Mouse (Mus musculus) hindbrain, embryonic 14.5 days (tissue): Measurements from ENCODE around the gene Ffar1. TPM values are rescaled to one million over a fixed set of nuclear protein-coding genes. Genes with fewer than 3 reads are reported as not detected.

Source experiments
- ATAC-seq: fragments of 200-750 bp; cut with Nextera tagmentation; 2 replicates; pipeline ENCODE4 v1.8.0; 2017; ENCODE audit warnings: moderate number of reproducible peaks, mild to moderate bottlenecking, moderate TSS enrichment, moderate library complexity; ENCODE audit not compliant: low FRiP score
- DNase-seq: peaks from one replicate; pipeline ENCODE4 v3.0.0-alpha.2; 2015; ENCODE audit warnings: low spot score
- H3K27ac ChIP-seq: fragments of 300-500 bp; sonication (generic); 2 replicates; pipeline ENCODE4 v1.5.1; 2014; ENCODE audit warnings: mild to moderate bottlenecking, moderate library complexity
- H3K27me3 ChIP-seq: fragments of 300-500 bp; sonication (generic); 2 replicates; pipeline ENCODE4 v1.6.1; 2014; ENCODE audit warnings: mild to moderate bottlenecking, low read length, mixed read lengths; ENCODE audit not compliant: control insufficient read depth, insufficient read depth
- H3K36me3 ChIP-seq: fragments of 300-500 bp; sonication (generic); replicated peaks from 2 replicates; pipeline ENCODE4 v1.6.1; 2014; ENCODE audit not compliant: control insufficient read depth, insufficient read depth
- H3K4me1 ChIP-seq: fragments of 300-500 bp; sonication (generic); replicated peaks from 2 replicates; pipeline ENCODE4 v1.6.1; 2014; ENCODE audit warnings: antibody characterized with exemption, low read length, mixed read lengths; ENCODE audit not compliant: control insufficient read depth, insufficient read depth
- H3K4me2 ChIP-seq: fragments of 300-500 bp; sonication (generic); replicated peaks from 2 replicates; pipeline ENCODE4 v1.6.1; 2014; ENCODE audit warnings: mild to moderate bottlenecking, moderate library complexity
- H3K4me3 ChIP-seq: fragments of 300-500 bp; sonication (generic); replicated peaks from 2 replicates; pipeline ENCODE4 v1.5.1; 2014; ENCODE audit warnings: mild to moderate bottlenecking, low read length
- H3K9ac ChIP-seq: fragments of 300-500 bp; sonication (generic); 2 replicates; pipeline ENCODE4 v1.6.1; 2014
- H3K9me3 ChIP-seq: fragments of 300-500 bp; sonication (generic); 2 replicates; pipeline ENCODE4 v1.6.1; 2016; ENCODE audit warnings: low read length; ENCODE audit not compliant: control insufficient read depth
- WGBS: fragments of 180-500 bp; shearing (Covaris S2); extraction: QIAGEN DNeasy Blood & Tissue Kit; methylation state at CpG from one replicate; pipeline ENCODE4 v1.1.7; 2014; 5-methylcytosine and 5-hydroxymethylcytosine counted together
- polyA plus RNA-seq: library from polyadenylated mRNA; unstranded; fragments of >200 nt; fragmentation: Nextera tagmentation; extraction: Ambion mirVana; gene quantifications from 2 replicates; pipeline ENCODE4 v1.2.1, GENCODE M21; 2014

Ffar1 gene
- polyA plus RNA-seq, 1 experiment from 2014 or later, result not detected

DNA sequence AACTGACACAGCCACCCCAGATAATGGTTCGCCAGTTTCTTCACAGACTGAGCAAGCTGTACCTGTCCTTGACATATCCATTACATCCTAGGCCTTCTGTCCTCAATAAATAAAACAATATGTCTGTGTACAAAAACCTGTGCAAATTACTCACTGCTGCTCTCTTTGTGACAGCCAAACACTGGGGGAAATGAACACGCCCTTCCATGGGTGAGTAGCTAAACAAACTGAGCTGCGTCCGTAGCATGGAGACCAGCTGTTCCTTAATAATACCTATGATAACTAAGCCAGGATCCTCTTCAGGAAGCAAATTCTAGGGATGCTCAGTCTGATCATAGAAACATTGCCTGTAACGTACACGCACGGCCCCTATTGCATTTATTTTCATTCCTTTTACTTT is 27.4 kb upstream of the Ffar1 start:
- no peaks in the 10 kb centered on the region for H3K36me3 ChIP-seq
- no peaks in the 10 kb centered on the region for H3K9me3 ChIP-seq
- H3K27me3 ChIP-seq, result no peaks in the 10 kb centered on the region
- no peak overlapping the region for H3K9ac ChIP-seq
- no peaks in the 10 kb centered on the region for H3K4me1 ChIP-seq
- no peak for ATAC-seq
- 78% methylated on average over 7 of the region's 7 CpGs for WGBS
- DNase-seq, result no peak
- no peak overlapping the region for H3K4me3 ChIP-seq
- no peak overlapping the region for H3K27ac ChIP-seq
- H3K4me2 ChIP-seq, result no peak overlapping the region

- Histone ChIP-seq H3K9me3 (no peaks in the 10 kb centered on the region), H3K27ac (no peak overlapping the region), H3K4me1 (no peaks in the 10 kb centered on the region), H3K9ac (no peak overlapping the region), H3K27me3 (no peaks in the 10 kb centered on the region), H3K4me2 (no peak overlapping the region), H3K4me3 (no peak overlapping the region), H3K36me3 (no peaks in the 10 kb centered on the region)
- 91% methylated on average over 14 of the region's 14 CpGs for WGBS
- ATAC-seq (no peak), DNase-seq (no peak)
These were observed 26.3 kb upstream of the Ffar1 start for GRCm38 (mm10) chr7:30887568-30888188.

- no peaks in the 10 kb centered on the region for H3K9me3 ChIP-seq
- H3K4me2 ChIP-seq, result no peak overlapping the region
- H3K36me3 ChIP-seq, result no peaks in the 10 kb centered on the region
- H3K4me3 ChIP-seq, result no peak overlapping the region
- H3K9ac ChIP-seq, result no peak overlapping the region
- no peaks in the 10 kb centered on the region for H3K27me3 ChIP-seq
- no peak for ATAC-seq
- 92% methylated on average over 4 of the region's 4 CpGs for WGBS
- H3K4me1 ChIP-seq, result no peaks in the 10 kb centered on the region
- DNase-seq, result no peak
- H3K27ac ChIP-seq, result no peak overlapping the region
These were observed 25.5 kb upstream of the Ffar1 start for GRCm38 (mm10) chr7:30886852-30887251.

DNA sequence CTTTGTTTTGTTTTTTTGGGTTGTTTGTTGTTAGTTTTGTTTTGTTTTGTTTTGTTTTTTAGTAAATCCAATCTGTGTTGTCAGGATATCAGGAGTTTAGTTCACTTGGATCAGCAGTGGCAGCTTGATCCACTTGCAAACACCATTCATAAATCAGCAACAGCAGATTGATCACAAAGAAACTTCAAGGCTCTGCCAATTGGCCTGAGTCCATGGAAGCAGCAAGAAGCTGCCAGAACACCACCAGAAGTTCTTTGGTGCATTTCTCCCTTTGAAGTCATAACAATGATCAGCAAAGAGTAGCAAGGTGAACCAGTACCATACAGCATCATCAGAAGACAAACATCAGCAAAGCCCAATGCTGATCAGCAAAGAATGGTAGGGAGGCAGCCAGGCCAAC is 22.7 kb upstream of the Ffar1 start:
- H3K4me2 ChIP-seq, result no peak overlapping the region
- no peak overlapping the region for H3K27ac ChIP-seq
- ATAC-seq (no peak), DNase-seq (no peak)
- no peaks in the 10 kb centered on the region for H3K9me3 ChIP-seq
- H3K4me1 ChIP-seq, result no peaks in the 10 kb centered on the region
- H3K4me3 ChIP-seq, result no peak overlapping the region
- no peaks in the 10 kb centered on the region for H3K27me3 ChIP-seq
- no peak overlapping the region for H3K9ac ChIP-seq
- no peaks in the 10 kb centered on the region for H3K36me3 ChIP-seq

DNA sequence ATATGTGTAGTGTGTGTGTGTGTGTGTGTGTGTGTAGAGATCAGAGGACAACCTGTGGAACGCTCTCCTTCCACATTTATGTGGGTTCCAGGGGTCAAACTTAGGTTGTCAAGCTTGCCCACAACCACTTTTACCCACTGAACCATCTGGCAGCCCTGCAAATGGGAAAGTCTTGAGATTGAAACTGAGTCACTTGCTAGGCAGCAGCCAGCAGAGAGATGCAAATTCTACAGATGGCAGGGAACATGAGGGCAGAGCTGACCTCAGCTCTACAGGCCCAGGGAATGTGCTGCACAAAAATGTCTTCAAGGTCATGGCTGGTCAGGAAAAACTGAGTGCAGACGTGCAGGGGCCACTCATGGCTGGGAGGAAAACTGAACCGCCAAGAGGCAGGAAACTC is 20.0 kb upstream of the Ffar1 start:
- Histone ChIP-seq H3K9ac (no peak overlapping the region), H3K27me3 (no peaks in the 10 kb centered on the region), H3K36me3 (no peaks in the 10 kb centered on the region), H3K4me2 (no peak overlapping the region), H3K27ac (no peak overlapping the region), H3K9me3 (no peaks in the 10 kb centered on the region), H3K4me1 (no peaks in the 10 kb centered on the region), H3K4me3 (no peak overlapping the region)
- WGBS, result 90% methylated on average over 3 of the region's 3 CpGs
- DNase-seq, result no peak
- ATAC-seq, result no peak

- WGBS, result 73% methylated on average over 7 of the region's 7 CpGs
- no peaks in the 10 kb centered on the region for H3K9me3 ChIP-seq
- no peak within 1 kb of the TSS for H3K4me3 ChIP-seq
- H3K36me3 ChIP-seq, result no peaks in the 10 kb centered on the region
- ATAC-seq, result no peak
- no peak for DNase-seq
- H3K4me2 ChIP-seq, result no peak within 1 kb of the TSS
- H3K4me1 ChIP-seq, result no peaks in the 10 kb centered on the region
- H3K27me3 ChIP-seq, result no peaks in the 10 kb centered on the region
- no peak within 1 kb of the TSS for H3K27ac ChIP-seq
- H3K9ac ChIP-seq, result no peak within 1 kb of the TSS
These were observed 18.8 kb upstream of the Ffar1 start, which contains the start of gene Cd22 for GRCm38 (mm10) chr7:30880176-30880575. Gene Cd22 (minus strand): TSS chr7:30880342.

DNA sequence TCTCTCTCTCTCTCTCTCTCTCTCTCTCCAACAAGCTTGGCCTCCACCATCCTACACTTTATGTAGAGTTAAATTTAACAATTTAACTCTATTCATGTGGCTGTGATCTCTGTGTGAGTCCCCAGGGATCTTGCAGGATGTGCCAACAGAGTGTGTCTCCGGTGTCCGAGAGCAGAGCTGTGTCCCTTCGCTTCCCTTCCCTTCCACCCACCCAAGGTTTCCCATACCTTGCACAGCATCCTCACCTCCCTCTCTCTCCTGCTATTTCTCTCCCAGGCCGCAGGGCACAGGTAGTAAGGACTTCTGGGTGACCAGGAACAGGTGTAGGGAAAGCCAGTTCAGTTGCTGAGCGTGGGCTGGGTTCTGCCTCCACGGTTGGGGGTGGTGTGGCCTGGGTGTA is 17.6 kb upstream of the Ffar1 start:
- DNase-seq, result no peak
- Histone ChIP-seq H3K27ac (no peak overlapping the region), H3K36me3 (no peaks in the 10 kb centered on the region), H3K4me3 (no peak overlapping the region), H3K4me2 (no peak overlapping the region), H3K9ac (no peak overlapping the region), H3K9me3 (no peaks in the 10 kb centered on the region), H3K4me1 (no peaks in the 10 kb centered on the region), H3K27me3 (no peaks in the 10 kb centered on the region)
- WGBS, result 83% methylated on average over 6 of the region's 6 CpGs
- no peak for ATAC-seq

DNA sequence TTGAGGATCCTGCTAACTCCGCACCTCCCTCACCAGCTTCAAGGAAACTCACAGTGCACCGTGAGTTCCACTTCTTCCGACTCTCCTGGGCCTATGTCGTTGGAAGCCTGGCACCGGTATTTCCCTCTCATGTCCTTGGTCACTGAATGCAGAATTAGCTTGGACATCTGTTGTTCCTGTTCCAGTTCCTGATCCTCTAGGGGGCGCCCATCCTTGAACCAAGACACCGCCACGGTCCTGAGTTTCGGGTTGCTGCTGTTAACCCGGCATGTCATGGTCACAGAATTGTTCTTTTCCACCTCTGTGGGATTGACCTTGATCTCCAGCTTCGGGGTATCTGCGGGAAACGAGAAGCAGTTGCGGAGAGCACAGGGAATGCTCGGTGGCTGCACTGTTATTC is 11.7 kb upstream of the Ffar1 start:
- Histone ChIP-seq H3K4me3 (no peak overlapping the region), H3K4me1 (no peaks in the 10 kb centered on the region), H3K27ac (no peak overlapping the region), H3K27me3 (0 out of 2 replicates have a peak, but pooled peaks cover 4% of the 10 kb centered on the region), H3K4me2 (peak overlapping the region; percentile 36), H3K9me3 (no peaks in the 10 kb centered on the region), H3K9ac (no peak overlapping the region), H3K36me3 (no peaks in the 10 kb centered on the region)
- DNase-seq (peak; percentile 58), ATAC-seq (no peak)
- WGBS, result 31% methylated on average over 15 of the region's 15 CpGs

DNA sequence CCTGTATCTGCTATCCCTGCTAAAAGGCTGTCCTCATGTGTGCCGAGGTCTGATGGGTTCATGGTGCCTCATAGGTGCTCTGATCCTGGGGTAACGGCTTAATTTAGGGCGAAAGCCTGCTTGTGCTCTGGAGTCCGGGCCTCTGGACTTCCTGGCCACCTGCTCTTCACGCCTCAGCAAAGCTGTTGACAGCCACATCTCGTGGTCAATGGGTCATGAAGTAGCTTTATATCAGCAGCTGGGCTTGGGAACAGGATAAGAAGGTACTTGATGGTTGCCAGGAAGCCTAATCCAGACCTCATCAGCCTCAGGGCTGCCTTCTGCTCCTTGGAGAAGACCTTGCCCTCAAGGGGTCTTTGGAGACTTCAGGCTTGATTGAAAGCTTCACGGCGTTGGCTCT is 2.0 kb upstream of the Ffar1 start:
- H3K36me3 ChIP-seq, result no peaks in the 10 kb centered on the region
- no peaks in the 10 kb centered on the region for H3K4me1 ChIP-seq
- H3K4me3 ChIP-seq, result no peak overlapping the region
- no peaks in the 10 kb centered on the region for H3K27me3 ChIP-seq
- DNase-seq (no peak), ATAC-seq (no peak)
- H3K4me2 ChIP-seq, result no peak overlapping the region
- no peak overlapping the region for H3K9ac ChIP-seq
- no peak overlapping the region for H3K27ac ChIP-seq
- no peaks in the 10 kb centered on the region for H3K9me3 ChIP-seq
- WGBS, result 69% methylated on average over 8 of the region's 8 CpGs
